Mouse (Mus musculus): ENCODE results near the gene Hist1h1d. TPM values are rescaled to one million over a fixed set of nuclear protein-coding genes. Genes with fewer than 3 reads are reported as not detected.
A peak's percentile ranks its signal among the peaks of the same experiment; 100 is the strongest.

The Hist1h1d gene
- polyA plus RNA-seq, 1 experiment, result 0.30 TPM

GRCm38 (mm10) chr13:23515281-23515680 is 37.8 kb upstream of the Hist1h1d start:
- Histone ChIP-seq H3K36me3 (ENCODE audit: control insufficient read depth, insufficient read depth, low read length) (no peaks in the 10 kb centered on the region), H3K27me3 (ENCODE audit: control insufficient read depth, insufficient read depth, low read length) (no peaks in the 10 kb centered on the region), H3K4me1 (ENCODE audit: control insufficient read depth, insufficient read depth, insufficient read length) (no peaks in the 10 kb centered on the region), H3K27ac (ENCODE audit: insufficient read depth, low read length) (no peak overlapping the region), H3K4me3 (ENCODE audit: extremely low read depth, insufficient read depth, insufficient read length) (no peak overlapping the region)
- no peak for TF ChIP-seq POLR2A (IDR thresholded peaks at IDR 0.05; ENCODE audit: low read depth, low read length)
- no peak for TF ChIP-seq CTCF (IDR thresholded peaks at IDR 0.05; ENCODE audit: extremely low read depth, insufficient read depth, insufficient read length, insufficient replicate concordance)
- WGBS, result 86% methylated on average over 5 of the region's 5 CpGs
- DNase-seq (ENCODE audit: low read depth in 1 of 2, low spot score in 2 of 2), result no peak

GRCm38 (mm10) chr13:23515826-23516620 is 37.0 kb upstream of the Hist1h1d start:
- 72% methylated on average over 15 of the region's 15 CpGs for WGBS
- Histone ChIP-seq H3K4me3 (ENCODE audit: extremely low read depth, insufficient read depth, insufficient read length) (no peak overlapping the region), H3K27me3 (ENCODE audit: control insufficient read depth, insufficient read depth, low read length) (no peaks in the 10 kb centered on the region), H3K27ac (ENCODE audit: insufficient read depth, low read length) (no peak overlapping the region), H3K36me3 (ENCODE audit: control insufficient read depth, insufficient read depth, low read length) (no peaks in the 10 kb centered on the region), H3K4me1 (ENCODE audit: control insufficient read depth, insufficient read depth, insufficient read length) (no peaks in the 10 kb centered on the region)
- no peak for DNase-seq (ENCODE audit: low read depth in 1 of 2, low spot score in 2 of 2)
- no peak for TF ChIP-seq CTCF (IDR thresholded peaks at IDR 0.05; ENCODE audit: extremely low read depth, insufficient read depth, insufficient read length, insufficient replicate concordance)
- no peak for TF ChIP-seq POLR2A (IDR thresholded peaks at IDR 0.05; ENCODE audit: low read depth, low read length)

- Histone ChIP-seq H3K27me3 (ENCODE audit: control insufficient read depth, insufficient read depth, low read length) (no peaks in the 10 kb centered on the region), H3K36me3 (ENCODE audit: control insufficient read depth, insufficient read depth, low read length) (no peaks in the 10 kb centered on the region), H3K27ac (ENCODE audit: insufficient read depth, low read length) (no peak overlapping the region), H3K4me3 (ENCODE audit: extremely low read depth, insufficient read depth, insufficient read length) (peak overlapping the region; percentile 66), H3K4me1 (ENCODE audit: control insufficient read depth, insufficient read depth, insufficient read length) (no peaks in the 10 kb centered on the region)
- peak; percentile 64 to 65 for DNase-seq (ENCODE audit: low read depth in 1 of 2, low spot score in 2 of 2)
- WGBS, result under 1% methylated on average over 19 of the region's 19 CpGs
- TF ChIP-seq POLR2A (IDR thresholded peaks at IDR 0.05; ENCODE audit: low read depth, low read length) (no peak), CTCF (IDR thresholded peaks at IDR 0.05; ENCODE audit: extremely low read depth, insufficient read depth, insufficient read length, insufficient replicate concordance) (no peak)
Observed at GRCm38 (mm10) chr13:23516822-23517602, 36.0 kb upstream of the Hist1h1d start.

- TF ChIP-seq CTCF (IDR thresholded peaks at IDR 0.05; ENCODE audit: extremely low read depth, insufficient read depth, insufficient read length, insufficient replicate concordance) (no peak), POLR2A (IDR thresholded peaks at IDR 0.05; ENCODE audit: low read depth, low read length) (no peak)
- Histone ChIP-seq H3K4me1 (ENCODE audit: control insufficient read depth, insufficient read depth, insufficient read length) (no peaks in the 10 kb centered on the region), H3K27ac (ENCODE audit: insufficient read depth, low read length) (no peak overlapping the region), H3K36me3 (ENCODE audit: control insufficient read depth, insufficient read depth, low read length) (no peaks in the 10 kb centered on the region), H3K27me3 (ENCODE audit: control insufficient read depth, insufficient read depth, low read length) (no peaks in the 10 kb centered on the region), H3K4me3 (ENCODE audit: extremely low read depth, insufficient read depth, insufficient read length) (peak overlapping the region; percentile 66)
- under 1% methylated on average over 27 of the region's 27 CpGs for WGBS
- peak; percentile 71 to 77 for DNase-seq (ENCODE audit: low read depth in 1 of 2, low spot score in 2 of 2)
Observed at GRCm38 (mm10) chr13:23517603-23518294, 35.3 kb upstream of the Hist1h1d start.

GRCm38 (mm10) chr13:23518295-23518603 is 34.8 kb upstream of the Hist1h1d start:
- Histone ChIP-seq H3K4me3 (ENCODE audit: extremely low read depth, insufficient read depth, insufficient read length) (peak overlapping the region; percentile 44; the same call in 1 of the 2 replicates), H3K27ac (ENCODE audit: insufficient read depth, low read length) (no peak overlapping the region), H3K4me1 (ENCODE audit: control insufficient read depth, insufficient read depth, insufficient read length) (no peaks in the 10 kb centered on the region), H3K27me3 (ENCODE audit: control insufficient read depth, insufficient read depth, low read length) (no peaks in the 10 kb centered on the region), H3K36me3 (ENCODE audit: control insufficient read depth, insufficient read depth, low read length) (no peaks in the 10 kb centered on the region)
- no peak for DNase-seq (ENCODE audit: low read depth in 1 of 2, low spot score in 2 of 2)
- TF ChIP-seq POLR2A (IDR thresholded peaks at IDR 0.05; ENCODE audit: low read depth, low read length), result no peak
- no peak for TF ChIP-seq CTCF (IDR thresholded peaks at IDR 0.05; ENCODE audit: extremely low read depth, insufficient read depth, insufficient read length, insufficient replicate concordance)
- under 1% methylated on average over 6 of the region's 6 CpGs for WGBS

- DNase-seq (ENCODE audit: low read depth in 1 of 2, low spot score in 2 of 2), result peak; percentile 66 to 69
- Histone ChIP-seq H3K27ac (ENCODE audit: insufficient read depth, low read length) (no peak overlapping the region), H3K36me3 (ENCODE audit: control insufficient read depth, insufficient read depth, low read length) (no peaks in the 10 kb centered on the region), H3K27me3 (ENCODE audit: control insufficient read depth, insufficient read depth, low read length) (no peaks in the 10 kb centered on the region), H3K4me3 (ENCODE audit: extremely low read depth, insufficient read depth, insufficient read length) (no peak overlapping the region), H3K4me1 (ENCODE audit: control insufficient read depth, insufficient read depth, insufficient read length) (no peaks in the 10 kb centered on the region)
- TF ChIP-seq POLR2A (IDR thresholded peaks at IDR 0.05; ENCODE audit: low read depth, low read length), result no peak
- under 1% methylated on average over 6 of the region's 6 CpGs for whole genome bisulfite sequencing
Observed at GRCm38 (mm10) chr13:23518885-23519284, 34.2 kb upstream of the Hist1h1d start.

All from spleen, adult 2 months (tissue).